In the genomic region with DNA sequence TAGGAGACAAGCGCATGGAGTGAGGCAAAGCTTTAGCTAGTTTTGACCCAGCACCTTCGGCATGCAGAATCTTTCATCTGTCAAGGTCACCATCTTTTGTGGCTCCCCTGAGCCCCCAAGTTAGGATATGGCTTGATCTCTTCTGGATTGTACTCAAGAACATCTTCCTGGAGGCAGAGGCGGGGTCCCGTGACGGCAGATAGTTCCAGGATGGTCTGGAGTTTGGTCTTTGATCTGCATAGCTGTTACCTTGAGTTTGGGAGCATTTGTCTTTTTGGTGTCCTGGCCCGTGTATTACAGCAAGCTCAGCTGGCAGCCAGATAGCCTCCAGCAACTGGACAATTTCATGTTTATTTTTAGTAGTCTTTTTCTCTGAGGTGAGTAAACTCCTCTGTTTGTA, we compare ENCODE assay signal across 25 mouse cellular contexts. TPM values are rescaled to one million over a fixed set of nuclear protein-coding genes. Genes with fewer than 3 reads are reported as not detected.
"Had no signal": no experiment of that assay in that cellular context is flagged by ENCODE, and none has a peak within 500 bp of the region (broad histone marks: within the 10 kb centered on the region; RNA-seq: fewer than 3 reads in every experiment).

No protein-coding gene starts in this region.

- H3K27ac ChIP-seq: kidney, postnatal 0 days; layer of hippocampus, adult 2 months; left cerebral cortex, adult 2 months; liver, embryonic 13.5 days; neural tube, embryonic 12.5 days; neural tube, embryonic 15.5 days; stomach, postnatal 0 days had no signal

- H3K4me3 ChIP-seq: layer of hippocampus, adult 2 months; left cerebral cortex, adult 2 months; liver, embryonic 13.5 days; neural tube, embryonic 12.5 days; neural tube, embryonic 15.5 days had no signal

- H3K27me3 ChIP-seq: liver, embryonic 13.5 days; neural tube, embryonic 12.5 days; neural tube, embryonic 15.5 days had no signal

- H3K36me3 ChIP-seq: liver, embryonic 13.5 days; neural tube, embryonic 12.5 days; neural tube, embryonic 15.5 days had no signal

- DNase-seq: layer of hippocampus, postnatal 36 days; liver, embryonic 13.5 days; lung, adult 2 months; lung, postnatal 14 days; lung, postnatal 4 days; midbrain, embryonic 14.5 days; right cerebral cortex, adult 18-20 months; right cerebral cortex, postnatal 14 days; right cerebral cortex, postnatal 4 days; thymus, adult 2 months; thymus, postnatal 14 days; thymus, postnatal 4 days had no signal

- H3K9me3 ChIP-seq: liver, embryonic 13.5 days; neural tube, embryonic 12.5 days; neural tube, embryonic 15.5 days had no signal

RNA-seq across cellular contexts. Expression of a gene that starts 45.8 kb away (rescaled TPM):
- total RNA-seq: left cerebral cortex, postnatal 10 days; left cerebral cortex, postnatal 36 days; megakaryocyte-erythroid progenitor cell, adult 5-6 weeks; midbrain, postnatal 0 days had no signal
- polyA plus RNA-seq: kidney, postnatal 0 days; limb, embryonic 11.5 days; midbrain, embryonic 11.5 days; midbrain, embryonic 14.5 days; midbrain, postnatal 0 days; stomach, embryonic 14.5 days had no signal
